Mouse (Mus musculus) B cell, adult 2 months (primary cell): ENCODE measurements around the gene Capn2.

Experiments
- DNase-seq, 2 experiments: peaks; one replicate each; pipeline ENCODE4 v3.0.0; 2022

The Capn2 gene

GRCm38 (mm10) chr1:182525601-182526000, 8.2 kb upstream of the Capn2 start:
- peak in 1 of 2 experiments; percentile 31 for DNase-seq

- no peak for DNase-seq
Observed at GRCm38 (mm10) chr1:182523692-182524091, 6.3 kb upstream of the Capn2 start.

GRCm38 (mm10) chr1:182522961-182523360, 5.6 kb upstream of the Capn2 start:
- DNase-seq = no peak

DNA sequence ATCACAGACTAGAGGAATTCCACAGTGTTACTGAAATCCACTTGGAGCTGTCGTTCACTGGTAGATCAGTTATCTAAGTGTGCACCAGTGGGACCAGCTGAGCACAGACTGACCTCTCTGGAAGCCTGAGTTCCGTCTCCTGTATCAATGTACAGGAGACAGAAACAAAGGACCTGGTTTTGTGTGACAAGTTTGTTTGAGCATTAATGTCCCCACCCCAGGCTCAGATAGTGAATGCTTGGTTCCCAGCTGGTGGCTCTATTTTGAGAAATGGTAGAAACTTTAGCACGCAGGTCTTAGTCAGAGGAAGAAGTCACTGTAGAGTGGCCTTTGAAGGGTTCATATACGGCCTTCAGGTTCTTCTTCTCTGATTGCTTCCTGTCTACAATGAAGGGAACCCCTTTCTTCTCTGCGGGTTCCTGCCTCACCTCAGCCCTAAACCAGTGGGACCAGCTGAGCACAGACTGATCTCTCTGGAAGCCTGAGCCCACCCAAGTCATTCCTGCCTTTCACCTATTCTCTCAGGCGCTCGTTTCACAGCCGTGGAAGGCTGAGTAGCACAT, 3.6 kb upstream of the Capn2 start:
- DNase-seq = no peak

GRCm38 (mm10) chr1:182520091-182520937, 2.9 kb upstream of the Capn2 start:
- DNase-seq = peak; percentile 67 to 70

- DNase-seq = no peak
Observed at GRCm38 (mm10) chr1:182519341-182519740, 1.9 kb upstream of the Capn2 start.

GRCm38 (mm10) chr1:182518811-182519210, 1.4 kb upstream of the Capn2 start:
- DNase-seq = no peak

- DNase-seq = no peak
Observed at GRCm38 (mm10) chr1:182518143-182518680, 804 bp upstream of the Capn2 start.

- DNase-seq = no peak
Observed at GRCm38 (mm10) chr1:182517677-182518011, 236 bp upstream of the Capn2 start.

DNA sequence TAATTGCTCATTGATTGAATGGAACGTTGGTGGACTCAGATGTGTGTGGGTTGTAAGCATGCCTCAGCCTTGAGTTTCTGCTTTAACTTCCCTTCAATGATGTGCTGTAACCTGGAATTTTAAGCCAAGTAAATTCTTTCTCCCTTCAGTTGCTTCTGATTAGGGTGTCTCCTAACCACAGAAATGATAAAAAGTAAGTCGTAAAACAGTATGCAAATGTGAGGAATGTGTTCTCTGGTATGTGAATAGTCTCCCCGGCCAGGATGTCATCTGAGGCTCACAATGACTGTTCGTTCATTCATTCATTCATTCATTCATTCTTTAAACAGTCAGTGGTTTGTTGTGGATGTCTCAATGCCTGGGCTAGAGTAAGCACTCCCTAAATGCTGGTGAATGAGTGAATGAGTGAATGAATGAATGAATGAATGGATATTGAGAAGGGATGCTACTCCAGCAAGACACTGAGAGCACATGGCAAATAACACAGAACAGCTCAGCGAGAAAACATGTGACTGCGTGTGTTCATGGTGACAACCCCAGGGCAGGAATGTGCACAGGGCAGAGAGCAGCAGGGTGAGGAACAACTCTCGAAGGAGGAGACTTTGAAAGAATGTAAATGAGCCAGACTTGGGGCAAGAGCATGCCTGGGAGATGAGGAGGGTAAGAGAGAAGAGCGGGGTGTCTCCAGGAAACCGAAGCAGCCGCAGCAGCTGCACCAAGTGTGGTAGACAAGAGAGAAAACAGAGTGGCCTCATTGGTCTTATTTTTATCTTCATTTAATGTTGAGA, 2.4 kb downstream of the Capn2 start:
- no peak for DNase-seq

DNA sequence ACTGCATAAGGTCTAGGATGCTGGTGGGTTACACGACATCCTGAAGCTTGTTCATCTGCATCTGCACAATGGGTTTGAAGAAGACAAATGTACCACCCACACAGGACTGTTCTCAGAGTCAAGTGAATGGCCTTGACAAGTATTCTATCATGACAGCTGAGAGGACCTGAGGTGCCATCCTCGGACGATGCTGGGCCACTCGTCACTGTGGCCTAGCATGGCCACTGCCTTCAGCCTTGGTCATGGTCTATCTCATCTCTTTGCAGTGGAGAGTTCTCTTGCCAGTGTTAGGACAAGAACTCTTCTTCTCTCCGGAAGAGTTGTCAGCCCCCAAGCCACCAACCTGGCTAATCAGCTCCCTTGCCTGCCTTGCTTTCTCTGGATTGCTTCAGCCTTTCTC, 3.7 kb downstream of the Capn2 start:
- DNase-seq = no peak

GRCm38 (mm10) chr1:182512901-182513410, 4.5 kb downstream of the Capn2 start:
- DNase-seq = no peak

GRCm38 (mm10) chr1:182511778-182512177, 5.6 kb downstream of the Capn2 start:
- DNase-seq = no peak

- DNase-seq = no peak
Observed at GRCm38 (mm10) chr1:182511073-182511472, 6.3 kb downstream of the Capn2 start.

- no peak for DNase-seq
Observed at GRCm38 (mm10) chr1:182509110-182509797, 8.2 kb downstream of the Capn2 start.

- DNase-seq = no peak
Observed at GRCm38 (mm10) chr1:182506229-182506986, 11.0 kb downstream of the Capn2 start.

GRCm38 (mm10) chr1:182505291-182505690, 12.1 kb downstream of the Capn2 start:
- no peak for DNase-seq

DNA sequence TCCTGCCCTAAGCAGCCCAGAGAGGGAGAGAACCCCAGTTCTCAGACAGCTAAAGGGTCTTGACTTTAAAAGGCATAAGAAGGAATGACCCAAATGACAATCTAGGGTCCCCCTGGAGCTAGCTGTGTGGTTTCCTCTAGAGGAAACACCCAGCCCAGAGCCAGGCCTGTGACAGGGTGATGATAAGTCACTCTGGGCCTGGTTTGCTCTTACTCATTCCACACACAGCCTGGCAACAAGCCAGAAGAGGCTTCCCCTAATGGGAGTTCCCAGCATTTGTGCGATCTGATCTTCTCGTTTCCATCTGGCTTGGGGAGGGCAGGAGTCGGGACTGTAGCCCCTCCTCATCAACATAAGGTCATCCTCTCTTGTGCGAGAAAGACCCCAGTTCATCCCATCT, 13.2 kb downstream of the Capn2 start:
- DNase-seq = no peak

- no peak for DNase-seq
Observed at GRCm38 (mm10) chr1:182503206-182503900, 14.1 kb downstream of the Capn2 start.

DNA sequence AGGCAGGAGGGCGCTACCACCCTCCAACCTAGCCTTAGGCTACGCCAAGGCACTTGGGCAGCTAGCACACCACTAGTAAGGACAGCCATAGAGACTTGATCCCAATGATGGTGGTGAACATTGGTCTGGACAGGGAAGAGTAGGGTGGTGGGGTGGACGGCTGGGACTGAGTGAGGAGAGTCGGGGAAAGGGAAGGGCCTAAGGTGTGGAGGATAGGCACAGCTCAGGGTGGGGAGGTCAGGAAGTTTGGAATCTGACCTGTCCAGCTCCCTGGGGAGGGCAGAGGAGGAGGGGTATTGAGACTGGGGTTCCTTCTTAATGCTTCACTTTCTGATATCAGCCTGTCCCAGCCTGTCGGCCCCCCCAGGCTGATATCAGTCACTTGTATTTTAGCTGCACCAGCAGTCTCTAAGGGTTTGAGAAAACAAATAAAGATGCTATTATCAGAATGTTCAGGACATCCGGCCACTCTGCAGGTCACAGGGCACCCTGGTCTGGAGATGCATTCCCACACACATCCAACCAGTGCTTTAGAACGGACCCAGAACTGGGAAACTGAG, 14.8 kb downstream of the Capn2 start:
- DNase-seq = no peak

GRCm38 (mm10) chr1:182501815-182502405, 15.5 kb downstream of the Capn2 start:
- DNase-seq = no peak
